Mouse (Mus musculus) left cerebral cortex, postnatal 14 days (tissue): ENCODE measurements around the gene Erich2. TPM values are rescaled to one million over a fixed set of nuclear protein-coding genes. Genes with fewer than 3 reads are reported as not detected.

ENCODE experiments used
- total RNA-seq, 2 experiments: library from RNA; stranded (reverse); gene quantifications; 2 replicates each; pipeline ENCODE4 v1.2.3; 2021

The Erich2 gene
- total RNA-seq, 2 experiments from 2014 or later = 1.0 to 1.1 TPM

Other genes starting within 250 kb of the Erich2 start
- 1 to 10 TPM in 1 of 2 experiments, under 1 TPM in 1; 0.97 to 1.1 TPM for gene Sp5, start 33.9 kb upstream of the Erich2 start, total RNA-seq
- 100 to 1,000 TPM; 228 TPM for gene Gad1, start 44.3 kb downstream of the Erich2 start, total RNA-seq
- gene Gorasp2, start 152.8 kb downstream of the Erich2 start, total RNA-seq = 100 to 1,000 TPM in 1 of 2 experiments, 10 to 100 TPM in 1; 93.7 to 102 TPM
- gene Gm26558, start 153.3 kb downstream of the Erich2 start, total RNA-seq = under 1 TPM in 1 of 2 experiments, not detected in 1; 0.40 TPM